Mouse (Mus musculus) heart, postnatal 0 days (tissue): ENCODE measurements at regions not wholly inside any gene's neighbourhood (a gene's known extent, or its start where the extent isn't known, plus 50 kb on each side); places are given as distances from the start of the nearest gene placed in this dataset.

Experiments used
- ATAC-seq: fragments of 200-750 bp; cut with Nextera tagmentation; 2 replicates; pipeline ENCODE4 v1.8.0; 2017; ENCODE audit warnings: low read depth, moderate number of reproducible peaks, moderate library complexity; ENCODE audit not compliant: insufficient read depth
- DNase-seq: peaks from one replicate; pipeline ENCODE4 v3.0.0-alpha.2; 2016; ENCODE audit warnings: low spot score
- H3K27ac ChIP-seq: fragments of 300-500 bp; sonication (generic); 2 replicates; pipeline ENCODE4 v1.5.1; 2014; ENCODE audit warnings: low read depth, mild to moderate bottlenecking
- H3K27me3 ChIP-seq: fragments of 300-500 bp; sonication (generic); 2 replicates; pipeline ENCODE4 v1.6.1; 2014; ENCODE audit warnings: low read length, mixed read lengths; ENCODE audit not compliant: control insufficient read depth, insufficient read depth
- H3K36me3 ChIP-seq: fragments of 300-500 bp; sonication (generic); replicated peaks from 2 replicates; pipeline ENCODE4 v1.6.1; 2014; ENCODE audit warnings: low read length, mixed read lengths; ENCODE audit not compliant: control insufficient read depth, insufficient read depth
- H3K4me1 ChIP-seq: fragments of 300-500 bp; sonication (generic); 2 replicates; pipeline ENCODE4 v1.6.1; 2014; ENCODE audit warnings: antibody characterized with exemption; ENCODE audit not compliant: control insufficient read depth, insufficient read depth
- H3K4me2 ChIP-seq: fragments of 300-500 bp; sonication (generic); 2 replicates; pipeline ENCODE4 v1.6.1; 2014; ENCODE audit warnings: low read depth, mild to moderate bottlenecking, low read length, moderate library complexity
- H3K4me3 ChIP-seq: fragments of 300-500 bp; sonication (generic); 2 replicates; pipeline ENCODE4 v1.5.1; 2014; ENCODE audit warnings: low read depth, low read length
- H3K9ac ChIP-seq: fragments of 300-500 bp; sonication (generic); replicated peaks from 2 replicates; pipeline ENCODE4 v1.6.1; 2014; ENCODE audit warnings: low read depth, low read length, mixed read lengths
- H3K9me3 ChIP-seq: fragments of 300-500 bp; sonication (generic); replicated peaks from 2 replicates; pipeline ENCODE4 v1.6.1; 2016; ENCODE audit warnings: low read length; ENCODE audit not compliant: control insufficient read depth
- CTCF ChIP-seq: IDR thresholded peaks from 2 replicates; pipeline ENCODE4 v1.5.1; 2016; ENCODE audit warnings: antibody characterized with exemption, control low read depth, low read depth
- EP300 ChIP-seq: IDR thresholded peaks from 2 replicates; pipeline ENCODE4 v1.6.1; 2016; ENCODE audit warnings: antibody characterized with exemption, low read depth
- WGBS: fragments of 180-500 bp; shearing (Covaris S2); extraction: QIAGEN DNeasy Blood & Tissue Kit; methylation state at CpG from one replicate; pipeline ENCODE4 v1.1.7; 2014; 5-methylcytosine and 5-hydroxymethylcytosine counted together

- ATAC-seq (no peak), DNase-seq (no peak)
- Histone ChIP-seq H3K9me3 (no peaks in the 10 kb centered on the region), H3K27me3 (no peaks in the 10 kb centered on the region), H3K27ac (no peak overlapping the region), H3K9ac (0 out of 2 replicates have a peak overlapping the region, but pooled peaks have one; percentile 16), H3K36me3 (no peaks in the 10 kb centered on the region), H3K4me2 (peak overlapping the region; percentile 50; the same call in 1 of the 2 replicates), H3K4me3 (no peak overlapping the region; the same call in 1 of the 2 replicates), H3K4me1 (peaks cover 11% of the 10 kb centered on the region)
- WGBS: 72% methylated on average over 5 of the region's 5 CpGs
- TF ChIP-seq EP300 (no peak), CTCF (no peak)
These were observed 71.4 kb upstream of the Irx3 start for GRCm38 (mm10) chr8:91873232-91873631.

DNA sequence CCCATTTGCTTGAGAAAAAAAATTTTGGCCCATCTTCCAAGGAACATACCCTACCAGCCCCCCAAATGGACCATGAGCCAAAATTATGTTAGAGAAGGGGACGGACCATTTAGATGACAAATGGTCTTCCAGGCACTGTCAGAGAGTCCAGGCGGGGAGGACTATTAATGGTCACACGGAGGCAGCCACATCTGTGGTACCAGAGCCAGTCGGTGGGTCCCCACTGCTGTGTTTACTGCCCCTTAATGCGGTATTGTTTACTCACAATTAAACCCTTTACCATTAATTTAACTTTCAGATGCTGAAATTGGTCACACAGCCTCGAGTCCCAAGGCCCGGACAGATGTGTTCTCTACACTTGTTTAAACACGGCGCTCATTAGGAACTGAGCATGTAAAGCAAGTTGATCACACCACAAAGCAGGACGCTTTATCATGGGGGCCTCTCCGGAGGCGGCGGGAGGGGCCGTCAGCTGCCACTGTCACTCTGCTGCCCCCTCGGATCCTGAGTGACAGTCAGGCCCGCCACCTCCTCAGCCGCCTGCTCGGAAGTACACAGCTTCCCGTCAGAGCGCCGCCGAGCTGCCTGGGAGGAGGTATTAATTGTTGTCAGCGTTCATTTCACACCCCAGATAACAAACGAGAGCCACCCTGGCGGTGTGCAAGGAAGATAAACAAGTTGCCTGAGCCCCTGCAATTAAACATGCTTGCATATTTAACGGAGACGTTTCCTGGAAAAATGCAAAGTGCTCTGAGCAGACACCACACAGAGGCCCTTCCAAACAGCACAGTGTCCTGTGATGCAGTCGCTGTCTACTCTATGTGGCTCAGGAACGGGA is 70.6 kb upstream of the Irx3 start:
- TF ChIP-seq EP300: no peak
- TF ChIP-seq CTCF: peak; percentile 14; the same call in 1 of the 2 replicates
- peak; percentile 75 for ATAC-seq
- H3K27me3 ChIP-seq: no peaks in the 10 kb centered on the region
- H3K4me1 ChIP-seq: peaks cover 11% of the 10 kb centered on the region
- peak overlapping the region; percentile 50 for H3K4me2 ChIP-seq
- H3K9ac ChIP-seq: 0 out of 2 replicates have a peak overlapping the region, but pooled peaks have one; percentile 16
- H3K4me3 ChIP-seq: peak overlapping the region; percentile 28
- no peaks in the 10 kb centered on the region for H3K36me3 ChIP-seq
- H3K27ac ChIP-seq: no peak overlapping the region
- DNase-seq: peak; percentile 29
- 13% methylated on average over 29 of the region's 29 CpGs for WGBS
- H3K9me3 ChIP-seq: no peaks in the 10 kb centered on the region

DNA sequence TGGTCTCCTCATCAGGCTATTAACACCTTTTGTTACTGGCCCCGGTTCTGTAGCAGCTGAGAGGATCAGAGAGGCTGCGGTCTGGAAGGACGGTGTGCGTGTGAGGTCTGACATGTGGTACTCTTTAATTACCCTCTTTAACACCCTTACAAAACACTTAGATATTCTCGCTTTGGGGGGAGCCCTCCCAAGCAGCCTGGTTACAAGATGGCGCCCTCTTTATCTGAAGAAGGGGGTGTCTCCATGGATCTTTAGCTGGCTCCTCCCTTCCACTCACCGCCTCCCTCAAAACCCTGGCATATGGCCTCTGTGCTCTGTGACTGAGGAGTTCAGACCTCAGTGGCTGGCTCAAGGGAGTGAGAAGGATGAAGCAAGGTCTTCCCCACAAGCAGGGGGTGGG is 65.2 kb upstream of the Irx3 start:
- WGBS: 43% methylated on average over 7 of the region's 7 CpGs
- Histone ChIP-seq H3K27me3 (0 out of 2 replicates have a peak, but pooled peaks cover 8% of the 10 kb centered on the region), H3K4me1 (peaks cover 2% of the 10 kb centered on the region; the same call in 1 of the 2 replicates), H3K9ac (no peak overlapping the region), H3K27ac (no peak overlapping the region), H3K4me2 (no peak overlapping the region), H3K36me3 (no peaks in the 10 kb centered on the region), H3K4me3 (no peak overlapping the region), H3K9me3 (no peaks in the 10 kb centered on the region)
- TF ChIP-seq CTCF (no peak), EP300 (no peak)
- DNase-seq (no peak), ATAC-seq (no peak)

GRCm38 (mm10) chr8:91866076-91866475 is 64.2 kb upstream of the Irx3 start:
- WGBS: 81% methylated on average over 7 of the region's 7 CpGs
- Histone ChIP-seq H3K4me3 (no peak overlapping the region), H3K27me3 (0 out of 2 replicates have a peak, but pooled peaks cover 8% of the 10 kb centered on the region), H3K36me3 (no peaks in the 10 kb centered on the region), H3K4me2 (no peak overlapping the region), H3K9me3 (no peaks in the 10 kb centered on the region), H3K4me1 (no peaks in the 10 kb centered on the region), H3K27ac (no peak overlapping the region), H3K9ac (no peak overlapping the region)
- no peak for DNase-seq
- no peak for TF ChIP-seq EP300
- no peak for TF ChIP-seq CTCF
- no peak for ATAC-seq

- ATAC-seq: no peak
- no peaks in the 10 kb centered on the region for H3K36me3 ChIP-seq
- H3K4me1 ChIP-seq: no peaks in the 10 kb centered on the region
- no peak overlapping the region for H3K9ac ChIP-seq
- 0 out of 2 replicates have a peak, but pooled peaks cover 8% of the 10 kb centered on the region for H3K27me3 ChIP-seq
- no peak overlapping the region for H3K27ac ChIP-seq
- DNase-seq: no peak
- no peaks in the 10 kb centered on the region for H3K9me3 ChIP-seq
- WGBS: 54% methylated on average over 10 of the region's 10 CpGs
- TF ChIP-seq EP300 (no peak), CTCF (no peak)
- H3K4me3 ChIP-seq: no peak overlapping the region
- no peak overlapping the region for H3K4me2 ChIP-seq
These were observed 63.5 kb upstream of the Irx3 start for GRCm38 (mm10) chr8:91865361-91865760.
